Mouse (Mus musculus) thymus, adult 2 months (tissue): ENCODE results near the gene Gpat3.

Experiments
- CTCF ChIP-seq: fragments of 200-500 bp; IDR thresholded peaks from 2 replicates; pipeline ENCODE4 v1.5.1; 2012; ENCODE audit warnings: mild to moderate bottlenecking, control low read depth, low read length, moderate library complexity, borderline replicate concordance; ENCODE audit not compliant: control insufficient read depth, poor library complexity, insufficient read depth; ENCODE audit errors: extremely low read depth
- POLR2A ChIP-seq: fragments of 200-500 bp; IDR thresholded peaks from 2 replicates; pipeline ENCODE4 v1.6.1; 2012; ENCODE audit warnings: mild to moderate bottlenecking, low read length, control low read depth, moderate library complexity; ENCODE audit not compliant: control insufficient read depth, poor library complexity, insufficient read depth; ENCODE audit errors: extremely low read depth

GRCm38 (mm10) chr5:100863091-100863490, 17.6 kb downstream of the Gpat3 start:
- TF ChIP-seq POLR2A (no peak), CTCF (no peak)
